Mouse (Mus musculus) CD4-positive naive resting alpha-beta T cell, adult 57 days (primary cell): Measurements from ENCODE around the gene Slc6a4. TPM values are rescaled to one million over a fixed set of nuclear protein-coding genes. Genes with fewer than 3 reads are reported as not detected.

Experiments used
- total RNA-seq: library from RNA; stranded (reverse); gene quantifications from one replicate; pipeline ENCODE4 v1.2.4, GENCODE M21; 2023

Gene Slc6a4
- total RNA-seq: 0.35 TPM

GRCm38 (mm10) chr11:76997916-76998704 lies at the start of gene Slc6a4:
Slc6a4 (plus strand) TSS chr11:76998603.

GRCm38 (mm10) chr11:77078273-77079134 lies 80.1 kb downstream of the Slc6a4 start, which contains the start of gene Nsrp1:
Nsrp1 (minus strand) TSS chr11:77078435.

Other genes starting within 250 kb of the Slc6a4 start
- gene Gosr1, start 235.0 kb upstream of the Slc6a4 start, total RNA-seq: 42.0 TPM
- gene Cpd, start 151.6 kb upstream of the Slc6a4 start, total RNA-seq: 1.8 TPM
- gene Tmigd1, start 96.4 kb upstream of the Slc6a4 start, total RNA-seq: not detected
- gene Blmh, start 73.8 kb upstream of the Slc6a4 start, total RNA-seq: 35.4 TPM
- gene Nsrp1, start 79.8 kb downstream of the Slc6a4 start, total RNA-seq: 24.1 TPM
- gene Efcab5, start 190.4 kb downstream of the Slc6a4 start, total RNA-seq: 0.18 TPM
- 359 TPM for gene Ssh2, start 217.7 kb downstream of the Slc6a4 start, total RNA-seq